Mouse (Mus musculus) MEL (cell line): ENCODE measurements at regions not wholly inside any gene's neighbourhood (a gene's known extent, or its start where the extent isn't known, plus 50 kb on each side); places are given as distances from the start of the nearest gene placed in this dataset.

Experiments
- DNase-seq: peaks from one replicate; pipeline ENCODE4 v3.0.0; 2011; ENCODE audit warnings: low read depth, low spot score
- H3K27ac ChIP-seq: 2 replicates; pipeline ENCODE4 v1.5.1; 2012; ENCODE audit warnings: low read depth, mild to moderate bottlenecking, control low read depth, low read length, moderate library complexity; ENCODE audit not compliant: control insufficient read depth
- H3K27me3 ChIP-seq, 2 experiments: fragments of 150-350 bp in 1 of 2; sonication (generic) in 1 of 2; 2 replicates each; pipeline ENCODE4 v1.6.1; 2012; ENCODE audit warnings: low read length in 2 of 2, mild to moderate bottlenecking in 2 of 2, improper control_type of control experiment in 1 of 2, moderate library complexity in 1 of 2; ENCODE audit not compliant: insufficient read depth in 2 of 2, control insufficient read depth in 1 of 2
- H3K36me3 ChIP-seq, 2 experiments: 2 replicates each; pipeline ENCODE4 v1.6.1; 2012 to 2014; ENCODE audit warnings: low read length in 2 of 2, improper control_type of control experiment in 1 of 2, inconsistent platforms in 1 of 2, mild to moderate bottlenecking in 1 of 2; ENCODE audit not compliant: insufficient read depth in 2 of 2, control insufficient read depth in 1 of 2
- H3K4me1 ChIP-seq, 2 experiments: fragments of 150-350 bp in 1 of 2; sonication (generic) in 1 of 2; 2 replicates each; pipeline ENCODE4 v1.6.1; 2012; ENCODE audit warnings: low read length in 2 of 2, improper control_type of control experiment in 1 of 2, mild to moderate bottlenecking in 1 of 2; ENCODE audit not compliant: insufficient read depth in 2 of 2, control insufficient read depth in 1 of 2
- H3K4me3 ChIP-seq, 2 experiments: fragments of 150-350 bp in 1 of 2; sonication (generic) in 1 of 2; 2 replicates each; pipeline ENCODE4 v1.5.1; 2012; ENCODE audit warnings: low read depth in 2 of 2, low read length in 2 of 2, mild to moderate bottlenecking in 2 of 2, moderate library complexity in 2 of 2, control low read depth in 1 of 2, improper control_type of control experiment in 1 of 2; ENCODE audit not compliant: control insufficient read depth in 1 of 2, insufficient read depth in 1 of 2
- H3K79me2 ChIP-seq: 2 replicates; pipeline ENCODE4 v1.6.1; 2012; ENCODE audit warnings: mild to moderate bottlenecking, low read length, moderate library complexity; ENCODE audit not compliant: control insufficient read depth, poor library complexity, insufficient read depth
- H3K9ac ChIP-seq: 2 replicates; pipeline ENCODE4 v1.6.1; 2012; ENCODE audit warnings: low read depth, mild to moderate bottlenecking, control low read depth, low read length, moderate library complexity; ENCODE audit not compliant: control insufficient read depth, poor library complexity, severe bottlenecking
- H3K9me3 ChIP-seq: fragments of 150-350 bp; sonication (generic); replicated peaks from 2 replicates; pipeline ENCODE4 v1.6.1; 2012; ENCODE audit warnings: mild to moderate bottlenecking, low read length, improper control_type of control experiment, moderate library complexity; ENCODE audit not compliant: insufficient read depth
- BHLHE40 ChIP-seq: IDR thresholded peaks from 2 replicates; pipeline ENCODE4 v1.6.1; 2012; ENCODE audit warnings: low read depth, mild to moderate bottlenecking, inconsistent platforms, low read length, improper control_type of control experiment, borderline replicate concordance
- EP300 ChIP-seq, 2 experiments: IDR thresholded peaks; 2 replicates each; pipeline ENCODE4 v1.6.1; 2011; ENCODE audit warnings: improper control_type of control experiment in 2 of 2, low read length in 2 of 2, low read depth in 1 of 2, mild to moderate bottlenecking in 1 of 2
- HCFC1 ChIP-seq: IDR thresholded peaks from 2 replicates; pipeline ENCODE4 v1.6.1; 2012; ENCODE audit warnings: low read depth, mild to moderate bottlenecking, inconsistent platforms, low read length, improper control_type of control experiment, moderate library complexity
- KAT2A ChIP-seq: conservative IDR thresholded peaks from 2 replicates; pipeline ENCODE4 v1.6.1; 2012; ENCODE audit warnings: low read depth, low read length, improper control_type of control experiment, inconsistent platforms
- MAZ ChIP-seq: IDR thresholded peaks from 2 replicates; pipeline ENCODE4 v1.6.1; 2012; ENCODE audit warnings: low read depth, mild to moderate bottlenecking, inconsistent platforms, low read length, improper control_type of control experiment
- MEF2A ChIP-seq: IDR thresholded peaks from 2 replicates; pipeline ENCODE4 v1.6.1; 2014; ENCODE audit warnings: low read depth, mild to moderate bottlenecking, inconsistent platforms, low read length, improper control_type of control experiment; ENCODE audit not compliant: poor library complexity, insufficient replicate concordance, severe bottlenecking; ENCODE audit errors: extremely low read depth
- MXI1 ChIP-seq: IDR thresholded peaks from 2 replicates; pipeline ENCODE4 v1.6.1; 2011; ENCODE audit warnings: mild to moderate bottlenecking, low read depth, low read length, improper control_type of control experiment
- MYC ChIP-seq: IDR thresholded peaks from 2 replicates; pipeline ENCODE4 v1.6.1; 2011; ENCODE audit warnings: low read depth, mild to moderate bottlenecking, low read length, improper control_type of control experiment, moderate library complexity
- NRF1 ChIP-seq: IDR thresholded peaks from 2 replicates; pipeline ENCODE4 v1.6.1; 2014; ENCODE audit warnings: low read depth, mild to moderate bottlenecking, inconsistent platforms, low read length, improper control_type of control experiment, moderate library complexity; ENCODE audit not compliant: poor library complexity, insufficient read depth, severe bottlenecking
- POLR2A ChIP-seq, 2 experiments: IDR thresholded peaks; 2 replicates each; pipeline ENCODE4 v1.6.1; 2011 to 2012; ENCODE audit warnings: low read length in 2 of 2, mild to moderate bottlenecking in 2 of 2, control low read depth in 1 of 2, improper control_type of control experiment in 1 of 2, low read depth in 1 of 2, moderate library complexity in 1 of 2; ENCODE audit not compliant: control insufficient read depth in 1 of 2, insufficient read depth in 1 of 2, poor library complexity in 1 of 2
- POLR2AphosphoS2 ChIP-seq: IDR thresholded peaks from 2 replicates; pipeline ENCODE4 v1.6.1; 2011; ENCODE audit warnings: low read length, improper control_type of control experiment
- SIN3A ChIP-seq: IDR thresholded peaks from 2 replicates; pipeline ENCODE4 v1.6.1; 2012; ENCODE audit warnings: low read length, improper control_type of control experiment, inconsistent platforms
- SMC3 ChIP-seq: IDR thresholded peaks from 2 replicates; pipeline ENCODE4 v1.6.1; 2011; ENCODE audit warnings: low read depth, low read length, improper control_type of control experiment
- TAL1 ChIP-seq: IDR thresholded peaks from 2 replicates; pipeline ENCODE4 v1.6.1; 2012; ENCODE audit warnings: mild to moderate bottlenecking, inconsistent platforms, low read length, moderate library complexity, mixed read lengths
- UBTF ChIP-seq: IDR thresholded peaks from 2 replicates; pipeline ENCODE4 v1.6.1; 2012; ENCODE audit warnings: low read depth, mild to moderate bottlenecking, inconsistent platforms, low read length, improper control_type of control experiment, moderate library complexity, borderline replicate concordance; ENCODE audit not compliant: insufficient read depth
- ZKSCAN1 ChIP-seq: IDR thresholded peaks from 2 replicates; pipeline ENCODE4 v1.6.1; 2012; ENCODE audit warnings: low read depth, mild to moderate bottlenecking, inconsistent platforms, low read length, improper control_type of control experiment, moderate library complexity

DNA sequence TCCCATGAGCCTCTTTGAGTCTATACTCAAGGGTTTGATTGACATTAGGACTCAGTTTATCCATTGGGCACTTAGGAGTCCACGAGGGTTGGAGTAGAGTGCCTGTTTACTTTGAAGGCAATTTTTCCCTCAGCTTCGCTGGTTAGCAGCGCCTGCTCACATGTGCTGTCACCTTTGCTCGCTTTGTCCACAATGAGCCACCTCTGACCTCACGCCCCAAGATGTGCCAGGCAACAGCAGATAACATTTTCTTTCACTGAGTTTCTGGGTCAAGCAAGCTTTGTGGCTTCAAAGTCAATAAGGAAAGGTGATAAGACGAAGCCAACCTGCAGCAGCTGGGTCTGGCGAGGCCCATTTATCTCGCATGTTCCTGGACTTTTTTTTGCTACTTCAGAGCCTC, 99.3 kb upstream of the Afdn start:
- H3K4me1 ChIP-seq = no peaks in the 10 kb centered on the region
- TF ChIP-seq EP300 (IDR thresholded peaks at IDR 0.05; ENCODE audit: low read depth in 1 of 2, low read length in 2 of 2) (no peak), SMC3 (no peak), MYC (no peak), MXI1 (no peak), MEF2A (no peak), TAL1 (no peak), MAZ (no peak), POLR2AphosphoS2 (no peak), POLR2A (IDR thresholded peaks at IDR 0.05; ENCODE audit: control insufficient read depth in 1 of 2, insufficient read depth in 1 of 2, low read depth in 1 of 2, low read length in 2 of 2, poor library complexity in 1 of 2) (no peak), ZKSCAN1 (no peak)

DNA sequence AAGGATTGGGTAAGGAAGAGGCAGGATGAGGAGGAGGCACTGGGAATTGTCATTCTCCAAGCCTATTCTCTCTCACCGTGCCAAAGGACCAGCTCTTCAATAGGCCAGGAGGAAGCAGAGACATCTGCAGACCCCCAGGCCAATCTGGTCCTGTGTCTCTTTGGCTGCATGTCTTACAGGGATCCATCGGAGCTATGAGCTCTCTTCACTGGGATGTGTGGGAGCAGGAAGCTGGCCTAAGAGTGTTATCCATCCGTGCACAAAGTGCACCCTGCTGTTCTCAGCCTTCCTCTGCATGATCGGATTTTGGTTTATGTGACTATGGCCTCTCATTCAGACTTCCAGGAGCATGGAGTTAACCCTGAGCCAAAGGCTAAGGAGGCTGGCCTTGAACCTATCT, 98.2 kb upstream of the Afdn start:
- no peak for DNase-seq
- Histone ChIP-seq H3K79me2 (no peaks in the 10 kb centered on the region), H3K4me3 (no peak overlapping the region), H3K27me3 (no peaks in the 10 kb centered on the region; a peak in 1 of 4 replicates), H3K36me3 (no peaks in the 10 kb centered on the region), H3K9me3 (no peaks in the 10 kb centered on the region), H3K27ac (no peak overlapping the region), H3K9ac (no peak overlapping the region), H3K4me1 (no peaks in the 10 kb centered on the region)
- TF ChIP-seq BHLHE40 (no peak), UBTF (no peak), KAT2A (no peak), SMC3 (no peak), NRF1 (no peak), HCFC1 (no peak), SIN3A (no peak)

More for the DNA sequence above, 99.3 kb upstream of the Afdn start:
- no peaks in the 10 kb centered on the region for H3K79me2 ChIP-seq
- no peak overlapping the region for H3K27ac ChIP-seq
- no peak overlapping the region for H3K9ac ChIP-seq
- H3K4me3 ChIP-seq = no peak overlapping the region
- no peaks in the 10 kb centered on the region for H3K9me3 ChIP-seq
- no peaks in the 10 kb centered on the region for H3K36me3 ChIP-seq
- H3K27me3 ChIP-seq = no peaks in the 10 kb centered on the region; a peak in 1 of 4 replicates
- DNase-seq = no peak
